Mouse (Mus musculus) thymus, adult 2 months (tissue): ENCODE measurements around the gene 0610037L13Rik.

Experiments used
- CTCF ChIP-seq: fragments of 200-500 bp; IDR thresholded peaks from 2 replicates; pipeline ENCODE4 v1.5.1; 2012; ENCODE audit warnings: mild to moderate bottlenecking, control low read depth, low read length, moderate library complexity, borderline replicate concordance; ENCODE audit not compliant: control insufficient read depth, poor library complexity, insufficient read depth; ENCODE audit errors: extremely low read depth
- POLR2A ChIP-seq: fragments of 200-500 bp; IDR thresholded peaks from 2 replicates; pipeline ENCODE4 v1.6.1; 2012; ENCODE audit warnings: mild to moderate bottlenecking, low read length, control low read depth, moderate library complexity; ENCODE audit not compliant: control insufficient read depth, poor library complexity, insufficient read depth; ENCODE audit errors: extremely low read depth

- TF ChIP-seq POLR2A (no peak), CTCF (no peak)
Measured at GRCm38 (mm10) chr4:107920336-107920735, 30.7 kb downstream of the 0610037L13Rik start.
